Mouse (Mus musculus) heart, embryonic 13.5 days (tissue): ENCODE measurements around the gene Fes. TPM values are rescaled to one million over a fixed set of nuclear protein-coding genes. Genes with fewer than 3 reads are reported as not detected.

Experiments
- polyA plus RNA-seq: library from polyadenylated mRNA; unstranded; fragments of >200 nt; fragmentation: Nextera tagmentation; extraction: Ambion mirVana; gene quantifications from 2 replicates; pipeline ENCODE4 v1.2.1, GENCODE M21; 2015

The Fes gene
- polyA plus RNA-seq, 1 experiment from 2014 or later: 10.8 TPM

Other genes starting within 250 kb of the Fes start
- gene Sema4b, start 201.1 kb downstream of the Fes start, polyA plus RNA-seq: 9.9 and 11.3 TPM in 2 replicates
- gene Cib1, start 155.1 kb downstream of the Fes start, polyA plus RNA-seq: 54.2 and 57.9 TPM in 2 replicates
- 3.3 and 3.7 TPM in 2 replicates for gene Gdpgp1, start 155.1 kb downstream of the Fes start, polyA plus RNA-seq
- gene Ttll13, start 141.6 kb downstream of the Fes start, polyA plus RNA-seq: 0.62 and 0.82 TPM in 2 replicates
- gene Ngrn, start 126.7 kb downstream of the Fes start, polyA plus RNA-seq: 37.0 and 37.9 TPM in 2 replicates
- 9.6 and 11.1 TPM in 2 replicates for gene Vps33b, start 118.3 kb downstream of the Fes start, polyA plus RNA-seq
- 121 and 133 TPM in 2 replicates for gene Prc1, start 93.5 kb downstream of the Fes start, polyA plus RNA-seq
- 7.3 and 7.8 TPM in 2 replicates for gene Rccd1, start 63.5 kb downstream of the Fes start, polyA plus RNA-seq
- 18.2 and 20.1 TPM in 2 replicates for gene Unc45a, start 46.9 kb downstream of the Fes start, polyA plus RNA-seq
- 14.5 and 16.5 TPM in 2 replicates for gene Hddc3, start 44.8 kb downstream of the Fes start, polyA plus RNA-seq
- gene Man2a2, start 16.6 kb downstream of the Fes start, polyA plus RNA-seq: 15.0 and 19.3 TPM in 2 replicates
- 14.2 and 14.8 TPM in 2 replicates for gene Furin, start 17.5 kb upstream of the Fes start, polyA plus RNA-seq
- 16.4 and 17.1 TPM in 2 replicates for gene Blm, start 147.2 kb upstream of the Fes start, polyA plus RNA-seq